Mouse (Mus musculus): Measurements from ENCODE around the gene Tchh. TPM values are rescaled to one million over a fixed set of nuclear protein-coding genes. Genes with fewer than 3 reads are reported as not detected.
"Not testable (repeated sequence)": the region's sequence is repeated elsewhere in the genome, so short reads cannot be mapped to it uniquely, and the experiment has no call there.

Tchh gene
- polyA plus RNA-seq, 1 experiment from 2014 or later, result 1.1 TPM

GRCm38 (mm10) chr3:93481982-93482616 is 40.0 kb downstream of the Tchh start:
- Histone ChIP-seq H3K27ac (ENCODE audit: low read length) (no peak overlapping the region), H3K27me3 (ENCODE audit: control insufficient read depth, insufficient read depth, low read depth, low read length) (no peaks in the 10 kb centered on the region), H3K4me2 (ENCODE audit: low read length) (no peak overlapping the region), H3K4me1 (ENCODE audit: control insufficient read depth, insufficient read depth, low read length) (no peaks in the 10 kb centered on the region), H3K36me3 (ENCODE audit: control insufficient read depth, insufficient read depth, low read length) (no peaks in the 10 kb centered on the region), H3K9me3 (replicated peaks; ENCODE audit: control insufficient read depth, low read length, poor library complexity, severe bottlenecking) (no peaks in the 10 kb centered on the region), H3K4me3 (ENCODE audit: low read depth, low read length) (no peak overlapping the region), H3K9ac (ENCODE audit: low read depth, low read length) (no peak overlapping the region)
- WGBS, result 80% methylated on average over 2 of the region's 2 CpGs
- ATAC-seq, result no peak

- ATAC-seq, result no peak
- no peaks in the 10 kb centered on the region for H3K36me3 ChIP-seq (ENCODE audit: control insufficient read depth, insufficient read depth, low read length)
- WGBS, result 94% methylated on average over 3 of the region's 3 CpGs
Measured at GRCm38 (mm10) chr3:93485611-93486010, 43.5 kb downstream of the Tchh start.

GRCm38 (mm10) chr3:93488541-93488940 is 46.4 kb downstream of the Tchh start:
- Histone ChIP-seq H3K9me3 (replicated peaks; ENCODE audit: control insufficient read depth, low read length, poor library complexity, severe bottlenecking) (no peaks in the 10 kb centered on the region), H3K4me1 (ENCODE audit: control insufficient read depth, insufficient read depth, low read length) (no peaks in the 10 kb centered on the region), H3K27me3 (ENCODE audit: control insufficient read depth, insufficient read depth, low read depth, low read length) (no peaks in the 10 kb centered on the region), H3K36me3 (ENCODE audit: control insufficient read depth, insufficient read depth, low read length) (no peaks in the 10 kb centered on the region), H3K4me2 (ENCODE audit: low read length) (no peak overlapping the region), H3K27ac (ENCODE audit: low read length) (no peak overlapping the region), H3K9ac (ENCODE audit: low read depth, low read length) (no peak overlapping the region), H3K4me3 (ENCODE audit: low read depth, low read length) (no peak overlapping the region)
- WGBS, result 92% methylated on average over 2 of the region's 2 CpGs
- ATAC-seq, result no peak

More at GRCm38 (mm10) chr3:93485611-93486010, 43.5 kb downstream of the Tchh start:
- Histone ChIP-seq H3K4me3 (ENCODE audit: low read depth, low read length) (no peak overlapping the region), H3K4me2 (ENCODE audit: low read length) (no peak overlapping the region), H3K9me3 (replicated peaks; ENCODE audit: control insufficient read depth, low read length, poor library complexity, severe bottlenecking) (no peaks in the 10 kb centered on the region), H3K27me3 (ENCODE audit: control insufficient read depth, insufficient read depth, low read depth, low read length) (no peaks in the 10 kb centered on the region), H3K9ac (ENCODE audit: low read depth, low read length) (no peak overlapping the region), H3K4me1 (ENCODE audit: control insufficient read depth, insufficient read depth, low read length) (no peaks in the 10 kb centered on the region), H3K27ac (ENCODE audit: low read length) (no peak overlapping the region)

- H3K4me2 ChIP-seq (ENCODE audit: low read length), result no peak overlapping the region
- no peak overlapping the region for H3K9ac ChIP-seq (ENCODE audit: low read depth, low read length)
- H3K4me1 ChIP-seq (ENCODE audit: control insufficient read depth, insufficient read depth, low read length), result no peaks in the 10 kb centered on the region
- ATAC-seq, result no peak
- H3K27ac ChIP-seq (ENCODE audit: low read length), result no peak overlapping the region
- no peaks in the 10 kb centered on the region for H3K9me3 ChIP-seq (replicated peaks; ENCODE audit: control insufficient read depth, low read length, poor library complexity, severe bottlenecking)
- whole genome bisulfite sequencing, result 77% methylated on average over 3 of the region's 3 CpGs
- no peaks in the 10 kb centered on the region for H3K36me3 ChIP-seq (ENCODE audit: control insufficient read depth, insufficient read depth, low read length)
- H3K4me3 ChIP-seq (ENCODE audit: low read depth, low read length), result no peak overlapping the region
- no peaks in the 10 kb centered on the region for H3K27me3 ChIP-seq (ENCODE audit: control insufficient read depth, insufficient read depth, low read depth, low read length)
Measured at GRCm38 (mm10) chr3:93492176-93492575, 50.0 kb downstream of the Tchh start.

GRCm38 (mm10) chr3:93493992-93494391 is 51.9 kb downstream of the Tchh start:
- Histone ChIP-seq H3K9me3 (replicated peaks; ENCODE audit: control insufficient read depth, low read length, poor library complexity, severe bottlenecking) (no peaks in the 10 kb centered on the region), H3K27ac (ENCODE audit: low read length) (no peak overlapping the region), H3K4me2 (ENCODE audit: low read length) (no peak overlapping the region), H3K9ac (ENCODE audit: low read depth, low read length) (no peak overlapping the region), H3K27me3 (ENCODE audit: control insufficient read depth, insufficient read depth, low read depth, low read length) (no peaks in the 10 kb centered on the region), H3K36me3 (ENCODE audit: control insufficient read depth, insufficient read depth, low read length) (no peaks in the 10 kb centered on the region), H3K4me3 (ENCODE audit: low read depth, low read length) (no peak overlapping the region), H3K4me1 (ENCODE audit: control insufficient read depth, insufficient read depth, low read length) (no peaks in the 10 kb centered on the region)
- WGBS, result under 1% methylated on average over 4 of the region's 4 CpGs
- peak; percentile 97 for ATAC-seq

GRCm38 (mm10) chr3:93494774-93495173 is 52.6 kb downstream of the Tchh start:
- not testable (repeated sequence) for H3K27ac ChIP-seq (ENCODE audit: low read length); H3K4me1 ChIP-seq (ENCODE audit: control insufficient read depth, insufficient read depth, low read length); H3K4me3 ChIP-seq (ENCODE audit: low read depth, low read length); ATAC-seq; H3K4me2 ChIP-seq (ENCODE audit: low read length); H3K9ac ChIP-seq (ENCODE audit: low read depth, low read length); H3K27me3 ChIP-seq (ENCODE audit: control insufficient read depth, insufficient read depth, low read depth, low read length); H3K9me3 ChIP-seq (replicated peaks; ENCODE audit: control insufficient read depth, low read length, poor library complexity, severe bottlenecking); H3K36me3 ChIP-seq (ENCODE audit: control insufficient read depth, insufficient read depth, low read length)
- WGBS, result 29% methylated on average over 5 of the region's 5 CpGs

- H3K36me3 ChIP-seq (ENCODE audit: control insufficient read depth, insufficient read depth, low read length), result no peaks in the 10 kb centered on the region
- H3K4me3 ChIP-seq (ENCODE audit: low read depth, low read length), result no peak overlapping the region
- no peaks in the 10 kb centered on the region for H3K4me1 ChIP-seq (ENCODE audit: control insufficient read depth, insufficient read depth, low read length)
- no peak overlapping the region for H3K9ac ChIP-seq (ENCODE audit: low read depth, low read length)
- no peaks in the 10 kb centered on the region for H3K9me3 ChIP-seq (replicated peaks; ENCODE audit: control insufficient read depth, low read length, poor library complexity, severe bottlenecking)
- H3K27me3 ChIP-seq (ENCODE audit: control insufficient read depth, insufficient read depth, low read depth, low read length), result no peaks in the 10 kb centered on the region
- no peak overlapping the region for H3K4me2 ChIP-seq (ENCODE audit: low read length)
- H3K27ac ChIP-seq (ENCODE audit: low read length), result no peak overlapping the region
- WGBS, result 90% methylated on average over 3 of the region's 3 CpGs
- no peak for ATAC-seq
Measured at GRCm38 (mm10) chr3:93497131-93497530, 55.0 kb downstream of the Tchh start.

Small RNAs within 50 kb of the gene (microRNA-seq; reads per million reads assigned to microRNA genes)
- gene Gm22752, result not detected

Other genes starting within 250 kb of the Tchh start
- not detected in 2 replicates for gene Flg2, start 245.1 kb upstream of the Tchh start, polyA plus RNA-seq (2015; fragmentation: Nextera tagmentation; extraction: Ambion mirVana)
- gene Flg, start 168.8 kb upstream of the Tchh start, polyA plus RNA-seq (2015; fragmentation: Nextera tagmentation; extraction: Ambion mirVana), result not detected in 2 replicates
- gene Hrnr, start 122.6 kb upstream of the Tchh start, polyA plus RNA-seq (2015; fragmentation: Nextera tagmentation; extraction: Ambion mirVana), result not detected in 2 replicates
- gene Rptn, start 48.6 kb upstream of the Tchh start, polyA plus RNA-seq (2015; fragmentation: Nextera tagmentation; extraction: Ambion mirVana), result not detected in 2 replicates
- gene Tchhl1, start 26.4 kb downstream of the Tchh start, polyA plus RNA-seq (2015; fragmentation: Nextera tagmentation; extraction: Ambion mirVana), result not detected in 2 replicates
- 135 and 141 TPM in 2 replicates for gene S100a11, start 78.2 kb downstream of the Tchh start, polyA plus RNA-seq (2015; fragmentation: Nextera tagmentation; extraction: Ambion mirVana)
- gene S100a10, start 112.8 kb downstream of the Tchh start, polyA plus RNA-seq (2015; fragmentation: Nextera tagmentation; extraction: Ambion mirVana), result 87.0 and 107 TPM in 2 replicates
- gene Tdpoz2, start 210.4 kb downstream of the Tchh start, polyA plus RNA-seq (2015; fragmentation: Nextera tagmentation; extraction: Ambion mirVana), result not detected in 2 replicates
- gene Tdpoz1, start 234.0 kb downstream of the Tchh start, polyA plus RNA-seq (2015; fragmentation: Nextera tagmentation; extraction: Ambion mirVana), result not detected in 2 replicates